Mouse (Mus musculus) brain, adult 2 months (tissue): ENCODE results near the gene Gm10320.

ENCODE experiments used
- DNase-seq: peaks from one replicate; pipeline ENCODE4 v3.0.0; 2011; ENCODE audit warnings: low read depth, low spot score

Gene Gm10320

GRCm38 (mm10) chr13:98491909-98492308 is at the start of gene Gm10320:
Gene Gm10320 (minus strand): TSS chr13:98492001.
- DNase-seq, result no peak

GRCm38 (mm10) chr13:98541601-98542000 is 49.8 kb upstream of the Gm10320 start:
- no peak for DNase-seq

- DNase-seq, result no peak
Measured at GRCm38 (mm10) chr13:98540206-98540605, 48.4 kb upstream of the Gm10320 start.

GRCm38 (mm10) chr13:98539311-98539710 is 47.5 kb upstream of the Gm10320 start:
- no peak for DNase-seq

GRCm38 (mm10) chr13:98538587-98538986 is 46.8 kb upstream of the Gm10320 start:
- DNase-seq, result peak; percentile 19

- DNase-seq, result no peak
Measured at GRCm38 (mm10) chr13:98534913-98535262, 43.1 kb upstream of the Gm10320 start.

GRCm38 (mm10) chr13:98534190-98534912 is 42.5 kb upstream of the Gm10320 start:
- peak; percentile 22 for DNase-seq

- no peak for DNase-seq
Measured at GRCm38 (mm10) chr13:98533415-98533814, 41.6 kb upstream of the Gm10320 start.

- DNase-seq, result no peak
Measured at GRCm38 (mm10) chr13:98532699-98533375, 41.0 kb upstream of the Gm10320 start.

- no peak for DNase-seq
Measured at GRCm38 (mm10) chr13:98531976-98532375, 40.2 kb upstream of the Gm10320 start.

GRCm38 (mm10) chr13:98531306-98531705 is 39.5 kb upstream of the Gm10320 start:
- DNase-seq, result no peak

- no peak for DNase-seq
Measured at GRCm38 (mm10) chr13:98523719-98524316, 32.0 kb upstream of the Gm10320 start.

GRCm38 (mm10) chr13:98518341-98518740 is 26.5 kb upstream of the Gm10320 start:
- no peak for DNase-seq

GRCm38 (mm10) chr13:98517666-98518065 is 25.9 kb upstream of the Gm10320 start:
- DNase-seq, result no peak

GRCm38 (mm10) chr13:98516985-98517384 is 25.2 kb upstream of the Gm10320 start:
- no peak for DNase-seq

GRCm38 (mm10) chr13:98512066-98512465 is 20.3 kb upstream of the Gm10320 start:
- no peak for DNase-seq

GRCm38 (mm10) chr13:98507656-98508055 is 15.9 kb upstream of the Gm10320 start:
- DNase-seq, result no peak

- no peak for DNase-seq
Measured at GRCm38 (mm10) chr13:98506496-98506895, 14.7 kb upstream of the Gm10320 start.

- DNase-seq, result no peak
Measured at GRCm38 (mm10) chr13:98505989-98506388, 14.2 kb upstream of the Gm10320 start.

- DNase-seq, result no peak
Measured at GRCm38 (mm10) chr13:98505489-98505857, 13.7 kb upstream of the Gm10320 start.

- no peak for DNase-seq
Measured at GRCm38 (mm10) chr13:98504661-98505488, 13.1 kb upstream of the Gm10320 start.

GRCm38 (mm10) chr13:98504181-98504660 is 12.4 kb upstream of the Gm10320 start:
- no peak for DNase-seq
